Mouse (Mus musculus) megakaryocyte, embryonic 14.5 days (primary cell): ENCODE measurements around the gene Dnmt3c.

Source experiments
- FLI1 ChIP-seq: IDR thresholded peaks from 2 replicates; pipeline ENCODE4 v1.6.1; 2012; ENCODE audit warnings: low read length, inconsistent platforms, mixed read lengths
- GATA1 ChIP-seq: IDR thresholded peaks from 3 replicates; pipeline ENCODE4 v1.6.1; 2012; ENCODE audit warnings: mixed read lengths, low read length, inconsistent platforms, borderline replicate concordance

GRCm38 (mm10) chr2:153677550-153677949 lies 18.9 kb upstream of the Dnmt3c start:
- TF ChIP-seq GATA1 (no peak), FLI1 (no peak)
